Mouse (Mus musculus): ENCODE measurements at regions not wholly inside any gene's neighbourhood (a gene's known extent, or its start where the extent isn't known, plus 50 kb on each side); places are given as distances from the start of the nearest gene placed in this dataset.

GRCm38 (mm10) chr5:99845565-99846255, 60.3 kb upstream of the Vamp9 start:
- Histone ChIP-seq H3K27me3 (ENCODE audit: insufficient read depth, low read length) (no peaks in the 10 kb centered on the region), H3K4me3 (ENCODE audit: low read depth, low read length) (no peak overlapping the region), H3K4me1 (ENCODE audit: insufficient read depth, low read depth, low read length) (no peaks in the 10 kb centered on the region), H3K36me3 (replicated peaks) (no peaks in the 10 kb centered on the region), H3K9me3 (replicated peaks) (peaks cover 36% of the 10 kb centered on the region)
- no peak for ATAC-seq (ENCODE audit: extremely low read depth, insufficient number of reproducible peaks, low FRiP score, poor library complexity, severe bottlenecking)
- no peak for TF ChIP-seq POLR2AphosphoS5 (IDR thresholded peaks at IDR 0.05; ENCODE audit: insufficient replicate concordance, low read depth, low read length)
- no peak for TF ChIP-seq TAL1 (conservative IDR thresholded peaks at IDR 0.05; ENCODE audit: low read depth, low read length)
- TF ChIP-seq CTCF (IDR thresholded peaks at IDR 0.05; ENCODE audit: low read depth, low read length) = no peak
- no peak for DNase-seq (ENCODE audit: low spot score)

- no peaks in the 10 kb centered on the region for H3K36me3 ChIP-seq (replicated peaks)
- no peaks in the 10 kb centered on the region for H3K4me1 ChIP-seq (ENCODE audit: insufficient read depth, low read depth, low read length)
- DNase-seq (ENCODE audit: low spot score) (no peak), ATAC-seq (ENCODE audit: extremely low read depth, insufficient number of reproducible peaks, low FRiP score, poor library complexity, severe bottlenecking) (no peak)
- H3K27me3 ChIP-seq (ENCODE audit: insufficient read depth, low read length) = no peaks in the 10 kb centered on the region
- no peak for TF ChIP-seq POLR2AphosphoS5 (IDR thresholded peaks at IDR 0.05; ENCODE audit: insufficient replicate concordance, low read depth, low read length)
- no peak for TF ChIP-seq TAL1 (conservative IDR thresholded peaks at IDR 0.05; ENCODE audit: low read depth, low read length)
- no peak overlapping the region for H3K4me3 ChIP-seq (ENCODE audit: low read depth, low read length)
- peaks cover 35% of the 10 kb centered on the region for H3K9me3 ChIP-seq (replicated peaks)
These were observed 57.7 kb upstream of the Vamp9 start for GRCm38 (mm10) chr5:99848158-99848988.

GRCm38 (mm10) chr5:99849001-99849400, 57.1 kb upstream of the Vamp9 start:
- Histone ChIP-seq H3K36me3 (replicated peaks) (no peaks in the 10 kb centered on the region), H3K4me1 (ENCODE audit: insufficient read depth, low read depth, low read length) (no peaks in the 10 kb centered on the region), H3K4me3 (ENCODE audit: low read depth, low read length) (no peak overlapping the region), H3K27me3 (ENCODE audit: insufficient read depth, low read length) (no peaks in the 10 kb centered on the region), H3K9me3 (replicated peaks) (peaks cover 39% of the 10 kb centered on the region)
- TF ChIP-seq GATA2 (IDR thresholded peaks at IDR 0.05; ENCODE audit: borderline replicate concordance, low read depth, low read length) (no peak), CTCF (IDR thresholded peaks at IDR 0.05; ENCODE audit: low read depth, low read length) (no peak), GATA1 (IDR thresholded peaks at IDR 0.05; ENCODE audit: borderline replicate concordance, low read length) (no peak), TAL1 (conservative IDR thresholded peaks at IDR 0.05; ENCODE audit: low read depth, low read length) (no peak), POLR2AphosphoS5 (IDR thresholded peaks at IDR 0.05; ENCODE audit: insufficient replicate concordance, low read depth, low read length) (no peak)
- ATAC-seq (ENCODE audit: extremely low read depth, insufficient number of reproducible peaks, low FRiP score, poor library complexity, severe bottlenecking) (no peak), DNase-seq (ENCODE audit: low spot score) (no peak)

- DNase-seq (ENCODE audit: low spot score) (no peak), ATAC-seq (ENCODE audit: extremely low read depth, insufficient number of reproducible peaks, low FRiP score, poor library complexity, severe bottlenecking) (no peak)
- TF ChIP-seq GATA1 (IDR thresholded peaks at IDR 0.05; ENCODE audit: borderline replicate concordance, low read length) (no peak), GATA2 (IDR thresholded peaks at IDR 0.05; ENCODE audit: borderline replicate concordance, low read depth, low read length) (no peak)
These were observed 53.7 kb upstream of the Vamp9 start for GRCm38 (mm10) chr5:99852316-99852715.

More at GRCm38 (mm10) chr5:99852316-99852715, 53.7 kb upstream of the Vamp9 start:
- Histone ChIP-seq H3K9me3 (replicated peaks) (peaks cover 43% of the 10 kb centered on the region), H3K27me3 (ENCODE audit: insufficient read depth, low read length) (no peaks in the 10 kb centered on the region), H3K4me1 (ENCODE audit: insufficient read depth, low read depth, low read length) (no peaks in the 10 kb centered on the region), H3K36me3 (replicated peaks) (no peaks in the 10 kb centered on the region), H3K4me3 (ENCODE audit: low read depth, low read length) (no peak overlapping the region)
